Mouse (Mus musculus): ENCODE data around the gene Tcp10a.
"Not testable (repeated sequence)": the region's sequence is repeated elsewhere in the genome, so short reads cannot be mapped to it uniquely, and the experiment has no call there.

Tcp10a gene

GRCm38 (mm10) chr17:7324346-7324745, at the start of gene Tcp10a:
Gene Tcp10a (plus strand): TSS chr17:7324646.
- DNase-seq (ENCODE audit: low spot score), result not testable (repeated sequence)

- DNase-seq (ENCODE audit: low spot score), result no peak
These were observed 45.7 kb upstream of the Tcp10a start for GRCm38 (mm10) chr17:7278702-7279242.

GRCm38 (mm10) chr17:7279251-7279650, 45.2 kb upstream of the Tcp10a start:
- DNase-seq (ENCODE audit: low spot score), result no peak

GRCm38 (mm10) chr17:7284297-7284910, 40.0 kb upstream of the Tcp10a start:
- no peak for DNase-seq (ENCODE audit: low spot score)

GRCm38 (mm10) chr17:7285292-7285691, 39.2 kb upstream of the Tcp10a start:
- no peak for DNase-seq (ENCODE audit: low spot score)

- no peak for DNase-seq (ENCODE audit: low spot score)
These were observed 37.9 kb upstream of the Tcp10a start for GRCm38 (mm10) chr17:7286422-7287050.

- no peak for DNase-seq (ENCODE audit: low spot score)
These were observed 32.3 kb upstream of the Tcp10a start for GRCm38 (mm10) chr17:7292012-7292684.

- not testable (repeated sequence) for DNase-seq (ENCODE audit: low spot score)
These were observed 17.9 kb upstream of the Tcp10a start for GRCm38 (mm10) chr17:7306278-7307196.

GRCm38 (mm10) chr17:7315693-7316382, 8.6 kb upstream of the Tcp10a start:
- not testable (repeated sequence) for DNase-seq (ENCODE audit: low spot score)

- DNase-seq (ENCODE audit: low spot score), result not testable (repeated sequence)
These were observed 4.7 kb upstream of the Tcp10a start for GRCm38 (mm10) chr17:7319789-7320188.

- not testable (repeated sequence) for DNase-seq (ENCODE audit: low spot score)
These were observed 2.0 kb downstream of the Tcp10a start for GRCm38 (mm10) chr17:7326415-7326814.

GRCm38 (mm10) chr17:7332745-7333144, 8.3 kb downstream of the Tcp10a start:
- not testable (repeated sequence) for DNase-seq (ENCODE audit: low spot score)

GRCm38 (mm10) chr17:7337381-7337780, 12.9 kb downstream of the Tcp10a start:
- DNase-seq (ENCODE audit: low spot score), result not testable (repeated sequence)

GRCm38 (mm10) chr17:7348765-7349164, 24.3 kb downstream of the Tcp10a start:
- DNase-seq (ENCODE audit: low spot score), result not testable (repeated sequence)

- DNase-seq (ENCODE audit: low spot score), result not testable (repeated sequence)
These were observed 28.1 kb downstream of the Tcp10a start, which contains the start of gene Ttll2 for GRCm38 (mm10) chr17:7352596-7352995. Gene Ttll2 (minus strand): TSS chr17:7352696.

- not testable (repeated sequence) for DNase-seq (ENCODE audit: low spot score)
These were observed 35.4 kb downstream of the Tcp10a start for GRCm38 (mm10) chr17:7359806-7360205.

GRCm38 (mm10) chr17:7360749-7361465, 36.5 kb downstream of the Tcp10a start:
- not testable (repeated sequence) for DNase-seq (ENCODE audit: low spot score)

- DNase-seq (ENCODE audit: low spot score), result not testable (repeated sequence)
These were observed 41.2 kb downstream of the Tcp10a start for GRCm38 (mm10) chr17:7365615-7366014.

- not testable (repeated sequence) for DNase-seq (ENCODE audit: low spot score)
These were observed 41.8 kb downstream of the Tcp10a start for GRCm38 (mm10) chr17:7366265-7366664.

GRCm38 (mm10) chr17:7366676-7367374, 42.4 kb downstream of the Tcp10a start:
- DNase-seq (ENCODE audit: low spot score), result not testable (repeated sequence)
